ENCODE assay signal across 10 mouse cellular contexts in the genomic region with DNA sequence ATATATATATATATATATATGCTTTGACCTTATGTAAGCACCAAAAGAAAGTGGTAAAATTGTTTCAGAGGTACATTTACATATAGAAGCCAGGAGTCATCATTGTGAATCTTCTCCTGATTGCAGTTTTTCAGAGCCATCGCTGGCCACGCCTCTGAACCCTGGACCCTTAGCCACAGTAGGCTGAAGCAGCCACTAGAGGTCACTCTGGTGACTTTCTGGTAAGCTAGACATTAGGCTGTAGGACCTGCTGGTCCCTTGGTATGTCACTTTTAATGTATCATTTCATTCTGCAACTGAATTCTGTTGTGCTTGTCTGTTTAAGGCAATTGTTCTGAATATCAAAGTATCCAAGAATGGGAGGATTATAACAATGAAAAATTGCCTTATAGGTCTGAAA. TPM values are rescaled to one million over a fixed set of nuclear protein-coding genes. Genes with fewer than 3 reads are reported as not detected.
DNase-seq lines count a peak whose midpoint lies in the region; ATAC-seq and TF ChIP-seq lines count a peak whose summit lies in the region.
"Had no signal": no experiment of that assay in that cellular context is flagged by ENCODE, and none has a peak within 500 bp of the region (broad histone marks: within the 10 kb centered on the region; RNA-seq: fewer than 3 reads in every experiment).

No protein-coding gene starts in this region.

- peak; percentile 50 for DNase-seq in gastrocnemius, adult 2 months
- no peak for DNase-seq in gastrocnemius, postnatal 25 days
- peak; percentile 57 for DNase-seq in urinary bladder, postnatal 14 days (ENCODE audit: low spot score)
- DNase-seq in urinary bladder, postnatal 36 days (ENCODE audit: low spot score in 2 of 2) = no peak
- DNase-seq in embryo, embryonic 11.5 days (ENCODE audit: low read depth, low spot score) = peak; percentile 23
- peak; percentile 56 to 73 for DNase-seq in kidney, postnatal 25 days
- DNase-seq in mesoderm, embryonic 11.5 days (ENCODE audit: low read depth, low spot score) = peak; percentile 56

- no peak for ATAC-seq in monocyte, adult 5-6 weeks (replicated peaks; ENCODE audit: insufficient number of reproducible peaks, low FRiP score, low TSS enrichment, poor library complexity, severe bottlenecking)

- H3K4me3 ChIP-seq in gastrocnemius, adult 2 months = no peak overlapping the region
- H3K4me3 ChIP-seq: embryonic facial prominence, embryonic 13.5 days; lung, embryonic 15.5 days had no signal

- no peak overlapping the region for H3K27ac ChIP-seq in gastrocnemius, adult 2 months
- H3K27ac ChIP-seq: embryonic facial prominence, embryonic 13.5 days; lung, embryonic 15.5 days had no signal

- TF ChIP-seq CTCF in gastrocnemius, adult 2 months (IDR thresholded peaks at IDR 0.05) = peak; percentile 77

- intact Hi-C loops in gastrocnemius, adult 2 months (cut with DNase I) = loop anchor here (5.0 kb wide), 1 partner anchor 102 kb away; a partner anchor contains a TSS

RNA-seq across cellular contexts. Expression of a gene that starts 2.6 kb away (rescaled TPM):
- total RNA-seq in gastrocnemius, adult 2 months (2021) = 1 to 10 TPM; 1.6 to 2.3 TPM
- total RNA-seq in gastrocnemius, postnatal 25 days (2021) = 1 to 10 TPM; 2.7 to 4.1 TPM
- 2.3 TPM in 1 of 3 replicates, not detected in the others for total RNA-seq in monocyte, adult 5-6 weeks (2017)

RNA-seq across cellular contexts. Expression of a gene that starts 49.7 kb away (rescaled TPM):
- total RNA-seq in gastrocnemius, adult 2 months (2021) = 1 to 10 TPM; 3.7 to 4.0 TPM
- total RNA-seq in gastrocnemius, postnatal 25 days (2021) = 1 to 10 TPM; 5.4 to 7.8 TPM
- total RNA-seq in monocyte, adult 5-6 weeks (2017) = 17.5 to 61.2 TPM (median 52.8 TPM) in 3 replicates

Comparison
In these comparisons a context has a peak if more than half of its experiments do, and no peak if none do; other contexts are left out.
1. DNase-seq: peak in gastrocnemius, adult 2 months (single experiment), urinary bladder, postnatal 14 days (single experiment), embryo, embryonic 11.5 days (single experiment), kidney, postnatal 25 days (2 of 2) and mesoderm, embryonic 11.5 days (single experiment); none in gastrocnemius, postnatal 25 days (single experiment) and urinary bladder, postnatal 36 days (0 of 2).